Mouse (Mus musculus) C2C12 (cell line): Measurements from ENCODE around the gene Gtpbp1. TPM values are rescaled to one million over a fixed set of nuclear protein-coding genes. Genes with fewer than 3 reads are reported as not detected.

Experiments
- H3K27me3 ChIP-seq: one replicate; pipeline ENCODE4 v1.6.1; 2011; ENCODE audit not compliant: control insufficient read depth, insufficient read depth, insufficient read length
- H3K36me3 ChIP-seq: one replicate; pipeline ENCODE4 v1.6.1; 2011; ENCODE audit not compliant: control insufficient read depth, insufficient read depth
- H3K4me3 ChIP-seq: one replicate; pipeline ENCODE4 v1.5.1; 2011; ENCODE audit warnings: mild to moderate bottlenecking, control low read depth; ENCODE audit not compliant: poor library complexity, insufficient read depth, severe bottlenecking
- H3K79me2 ChIP-seq: one replicate; pipeline ENCODE4 v1.6.1; 2011; ENCODE audit not compliant: control insufficient read depth, insufficient read depth
- H3K79me3 ChIP-seq: one replicate; pipeline ENCODE4 v1.6.1; 2011; ENCODE audit warnings: low read depth, control low read depth
- H3ac ChIP-seq: one replicate; pipeline ENCODE3; 2011; ENCODE audit warnings: low read depth; ENCODE audit not compliant: control insufficient read depth, insufficient read length
- CEBPB ChIP-seq: IDR thresholded peaks from one replicate; pipeline ENCODE4 v1.6.1; 2011; ENCODE audit warnings: low read depth, mild to moderate bottlenecking, control low read depth, moderate library complexity
- CTCF ChIP-seq: IDR thresholded peaks from one replicate; pipeline ENCODE4 v1.5.1; 2011; ENCODE audit not compliant: control insufficient read depth, insufficient read depth, insufficient read length
- FOSL1 ChIP-seq: IDR thresholded peaks from one replicate; pipeline ENCODE4 v1.8.0; 2011; ENCODE audit warnings: mild to moderate bottlenecking, low read length; ENCODE audit not compliant: poor library complexity, insufficient read depth, severe bottlenecking
- MAX ChIP-seq: IDR thresholded peaks from one replicate; pipeline ENCODE4 v1.6.1; 2011; ENCODE audit warnings: mild to moderate bottlenecking, control low read depth
- MYOD1 ChIP-seq: IDR thresholded peaks from one replicate; pipeline ENCODE4 v1.6.1; 2011; ENCODE audit warnings: low read depth; ENCODE audit not compliant: control insufficient read depth, insufficient read length
- MYOG ChIP-seq: IDR thresholded peaks from one replicate; pipeline ENCODE4 v1.6.1; 2011; ENCODE audit not compliant: control insufficient read depth, insufficient read length; ENCODE audit errors: extremely low read depth
- USF1 ChIP-seq: IDR thresholded peaks from one replicate; pipeline ENCODE4 v1.6.1; 2011; ENCODE audit warnings: low read depth, mild to moderate bottlenecking, control low read depth, moderate library complexity
- long read RNA-seq, 2 experiments: library from polyadenylated mRNA; unstranded; transcript quantifications; one replicate each; pipeline ENCODE4 v2.0.0; 2019 to 2020
- polyA plus RNA-seq: library from polyadenylated mRNA; unstranded; fragments of >200 nt; fragmentation: generic; extraction: Trizol; gene quantifications from one replicate; pipeline ENCODE4 v1.2.1, GENCODE M21; 2012; ENCODE audit warnings: missing spikeins

Gtpbp1 gene
- 62.5 TPM for polyA plus RNA-seq
- long read RNA-seq, experiment 1, transcript Gtpbp1-201 (12 exons, 3,449 nt): major isoform, 5 of 15 reads
- long read RNA-seq, experiment 1, partial matches to known transcripts: 9 of 15 reads
- long read RNA-seq, experiment 1, other reads (novel, unspliced or antisense): 1 of 15 reads
- long read RNA-seq, experiment 2, transcript Gtpbp1-201 (12 exons, 3,449 nt): major isoform, 23 of 37 reads
- long read RNA-seq, experiment 2, partial matches to known transcripts: 11 of 37 reads
- long read RNA-seq, experiment 2, other reads (novel, unspliced or antisense): 2 of 37 reads

- Histone ChIP-seq H3K36me3 (peaks cover 11% of the 10 kb centered on the region), H3K4me3 (peak within 1 kb of the TSS; percentile 93), H3K27me3 (no peaks in the 10 kb centered on the region), H3K79me3 (peaks cover 57% of the 10 kb centered on the region), H3ac (peak within 1 kb of the TSS; percentile 92), H3K79me2 (peaks cover 69% of the 10 kb centered on the region)
- no peak for TF ChIP-seq FOSL1
- TF ChIP-seq MAX: no peak
Observed at GRCm38 (mm10) chr15:79690426-79691022, at the start of gene Gtpbp1. Gtpbp1 (plus strand) TSS chr15:79690845.

DNA sequence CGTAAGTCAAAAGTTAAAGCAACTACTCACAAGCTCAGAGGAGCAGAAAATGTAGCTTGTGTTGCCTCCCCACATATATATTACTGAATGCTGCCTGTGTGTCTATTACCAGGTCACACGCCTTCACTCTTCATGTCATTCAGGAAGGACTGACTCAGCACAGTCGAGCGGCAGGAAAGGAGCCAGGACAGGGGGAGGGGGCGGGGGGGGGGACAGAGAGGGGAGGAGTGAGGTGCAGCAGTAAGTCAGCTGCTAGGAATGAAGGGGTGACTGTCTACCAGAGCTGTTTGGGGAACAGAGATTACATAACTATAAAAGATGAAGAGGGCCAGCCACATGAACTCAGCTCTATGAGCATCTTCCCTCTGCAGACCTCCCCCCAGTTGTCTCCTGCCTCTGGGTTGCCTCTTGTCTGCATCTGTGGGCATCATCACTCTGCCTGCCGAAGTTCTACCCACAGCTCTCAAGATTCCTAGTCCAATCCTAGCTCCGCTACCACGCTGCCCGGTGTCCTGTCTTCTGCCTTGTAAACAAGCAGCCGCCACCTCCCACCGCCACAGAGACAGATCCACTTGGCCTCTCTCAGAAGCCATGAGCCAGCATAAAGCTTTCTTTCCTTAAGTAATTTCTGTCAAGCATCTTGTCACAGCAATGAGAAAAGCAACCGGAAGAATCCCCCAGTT lies 49.4 kb upstream of the Gtpbp1 start:
- TF ChIP-seq MAX (no peak), FOSL1 (no peak), CEBPB (no peak), MYOD1 (no peak), USF1 (no peak), MYOG (no peak), CTCF (no peak)
- H3K79me2 ChIP-seq: no peaks in the 10 kb centered on the region
- no peak overlapping the region for H3K4me3 ChIP-seq
- no peak overlapping the region for H3ac ChIP-seq
- H3K27me3 ChIP-seq: peaks cover 3% of the 10 kb centered on the region
- no peaks in the 10 kb centered on the region for H3K79me3 ChIP-seq
- no peaks in the 10 kb centered on the region for H3K36me3 ChIP-seq

DNA sequence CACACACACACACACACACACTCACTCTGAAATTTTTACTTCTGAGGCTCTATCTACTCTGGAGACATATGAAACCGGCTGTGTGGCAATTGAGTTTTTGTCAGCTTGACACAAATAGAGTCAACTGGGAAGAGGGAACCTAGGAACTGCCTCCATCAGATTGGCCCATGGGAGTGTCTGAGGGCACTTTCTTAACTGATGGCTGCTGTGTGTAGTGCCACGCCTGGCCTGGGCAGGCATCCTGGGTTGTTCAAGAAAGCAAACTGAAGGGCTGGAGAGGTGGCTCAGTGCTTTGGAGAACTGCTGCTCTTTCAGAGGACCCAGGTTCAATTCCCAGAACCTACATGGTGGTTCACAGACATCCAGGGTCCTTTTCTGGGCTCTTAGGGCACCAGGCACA lies 45.2 kb upstream of the Gtpbp1 start:
- TF ChIP-seq CTCF (no peak), MAX (no peak), MYOG (no peak), MYOD1 (no peak), FOSL1 (no peak), USF1 (no peak), CEBPB (no peak)
- Histone ChIP-seq H3K27me3 (no peaks in the 10 kb centered on the region), H3ac (no peak overlapping the region), H3K79me3 (no peaks in the 10 kb centered on the region), H3K4me3 (no peak overlapping the region), H3K36me3 (no peaks in the 10 kb centered on the region), H3K79me2 (no peaks in the 10 kb centered on the region)

DNA sequence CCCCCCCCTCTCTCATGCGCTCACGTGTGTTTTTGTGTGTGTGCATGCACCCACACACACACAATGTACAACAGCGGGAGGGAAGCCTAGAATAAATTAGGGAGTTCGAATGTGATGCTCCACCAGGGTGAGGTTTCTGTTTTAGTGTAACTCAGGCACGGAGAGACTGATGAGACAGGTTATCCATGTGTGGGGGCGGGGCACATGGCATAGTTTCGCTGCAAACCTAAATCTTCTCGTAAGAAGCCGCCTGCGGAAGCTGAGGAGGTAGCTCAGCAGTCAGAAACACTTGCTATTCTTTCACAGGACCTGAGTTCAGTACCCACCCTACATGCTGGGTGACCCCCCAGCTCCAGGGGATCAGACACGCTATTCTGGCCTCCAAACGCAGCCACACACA lies 42.5 kb upstream of the Gtpbp1 start:
- no peak overlapping the region for H3ac ChIP-seq
- no peaks in the 10 kb centered on the region for H3K79me3 ChIP-seq
- H3K79me2 ChIP-seq: no peaks in the 10 kb centered on the region
- TF ChIP-seq FOSL1 (no peak), MYOG (no peak), CTCF (no peak), MYOD1 (no peak), MAX (no peak), USF1 (no peak)
- H3K4me3 ChIP-seq: no peak overlapping the region
- no peaks in the 10 kb centered on the region for H3K36me3 ChIP-seq
- H3K27me3 ChIP-seq: no peaks in the 10 kb centered on the region

DNA sequence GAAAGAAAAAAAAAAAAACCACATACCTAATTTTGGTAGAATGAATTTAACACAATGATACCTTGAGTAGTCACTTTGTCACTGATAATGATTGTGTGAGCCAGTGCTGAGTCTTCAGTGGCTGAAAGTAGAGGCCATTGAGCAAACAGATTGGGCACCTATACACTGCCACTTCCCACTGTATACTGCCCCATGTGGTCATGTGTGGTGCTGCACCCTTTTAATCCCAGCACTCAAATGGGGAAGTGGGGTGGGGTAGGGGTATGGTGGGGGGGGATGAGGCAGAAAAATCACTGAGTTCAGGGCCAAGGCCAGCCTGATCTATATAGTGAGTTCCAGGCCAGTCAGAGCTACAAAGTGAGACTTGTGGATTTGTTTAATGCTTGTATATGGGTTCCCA lies 40.1 kb upstream of the Gtpbp1 start:
- no peak overlapping the region for H3K4me3 ChIP-seq
- no peaks in the 10 kb centered on the region for H3K79me2 ChIP-seq
- TF ChIP-seq CEBPB: no peak
- TF ChIP-seq CTCF: peak; percentile 58
- TF ChIP-seq FOSL1: no peak
- TF ChIP-seq USF1: peak; percentile 4
- H3ac ChIP-seq: no peak overlapping the region
- no peaks in the 10 kb centered on the region for H3K36me3 ChIP-seq
- no peaks in the 10 kb centered on the region for H3K27me3 ChIP-seq
- no peaks in the 10 kb centered on the region for H3K79me3 ChIP-seq
